Mouse (Mus musculus) adrenal gland, postnatal 14 days (tissue): Measurements from ENCODE around the gene Cdt1. TPM values are rescaled to one million over a fixed set of nuclear protein-coding genes. Genes with fewer than 3 reads are reported as not detected.

Experiments used
- DNase-seq: peaks from one replicate; pipeline ENCODE4 v3.0.0; 2021; ENCODE audit warnings: mixed read lengths
- long read RNA-seq, 2 experiments: library from polyadenylated mRNA; stranded (forward); transcript quantifications; one replicate each; pipeline ENCODE4 v2.0.0; 2021
- total RNA-seq: library from RNA; stranded (reverse); gene quantifications from 2 replicates; pipeline ENCODE4 v1.2.3, GENCODE M21; 2021

The Cdt1 gene
- 15.5 and 15.8 TPM in 2 replicates for total RNA-seq
- long read RNA-seq, experiment 1, transcript Cdt1-201 (10 exons, 2,189 nt), result major isoform, 30 of 46 reads
- long read RNA-seq, experiment 1, partial matches to known transcripts, result 15 of 46 reads
- long read RNA-seq, experiment 1, other reads (novel, unspliced or antisense), result 0 of 46 reads
- long read RNA-seq, experiment 2, transcript Cdt1-201 (10 exons, 2,189 nt), result major isoform, 13 of 26 reads
- long read RNA-seq, experiment 2, partial matches to known transcripts, result 10 of 26 reads
- long read RNA-seq, experiment 2, other reads (novel, unspliced or antisense), result 3 of 26 reads

- DNase-seq, result peak; percentile 97
These were observed at the start of gene Cdt1 for GRCm38 (mm10) chr8:122567361-122568108. Gene Cdt1 (plus strand): TSS chr8:122568015.

- no peak for DNase-seq
These were observed 47.2 kb upstream of the Cdt1 start for GRCm38 (mm10) chr8:122520611-122521010.

GRCm38 (mm10) chr8:122522796-122523651 is 44.8 kb upstream of the Cdt1 start:
- DNase-seq, result peak; percentile 58

- DNase-seq, result no peak
These were observed 44.0 kb upstream of the Cdt1 start for GRCm38 (mm10) chr8:122523652-122524360.

DNA sequence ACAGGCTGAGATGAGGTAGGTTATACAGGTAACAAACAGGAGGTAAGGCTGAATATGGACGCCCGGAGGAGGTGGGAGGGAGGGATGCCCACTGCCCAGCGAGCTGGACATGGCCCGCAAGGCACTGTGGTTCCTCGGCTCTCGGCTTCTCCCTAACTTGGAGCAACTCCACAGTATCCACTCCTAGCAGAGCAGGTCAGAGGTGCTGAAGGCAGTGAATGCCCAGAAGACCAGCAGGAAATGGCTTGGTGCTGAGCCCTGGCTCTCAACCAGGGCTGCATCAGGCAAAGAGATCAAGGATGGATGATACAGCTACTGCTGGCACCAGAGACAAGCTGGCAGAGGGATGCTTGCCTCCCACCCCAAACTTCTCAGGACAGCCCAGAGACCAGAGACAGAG is 43.3 kb upstream of the Cdt1 start:
- peak; percentile 42 for DNase-seq

GRCm38 (mm10) chr8:122525004-122525403 is 42.8 kb upstream of the Cdt1 start:
- DNase-seq, result no peak

- no peak for DNase-seq
These were observed 41.7 kb upstream of the Cdt1 start for GRCm38 (mm10) chr8:122526084-122526483.

DNA sequence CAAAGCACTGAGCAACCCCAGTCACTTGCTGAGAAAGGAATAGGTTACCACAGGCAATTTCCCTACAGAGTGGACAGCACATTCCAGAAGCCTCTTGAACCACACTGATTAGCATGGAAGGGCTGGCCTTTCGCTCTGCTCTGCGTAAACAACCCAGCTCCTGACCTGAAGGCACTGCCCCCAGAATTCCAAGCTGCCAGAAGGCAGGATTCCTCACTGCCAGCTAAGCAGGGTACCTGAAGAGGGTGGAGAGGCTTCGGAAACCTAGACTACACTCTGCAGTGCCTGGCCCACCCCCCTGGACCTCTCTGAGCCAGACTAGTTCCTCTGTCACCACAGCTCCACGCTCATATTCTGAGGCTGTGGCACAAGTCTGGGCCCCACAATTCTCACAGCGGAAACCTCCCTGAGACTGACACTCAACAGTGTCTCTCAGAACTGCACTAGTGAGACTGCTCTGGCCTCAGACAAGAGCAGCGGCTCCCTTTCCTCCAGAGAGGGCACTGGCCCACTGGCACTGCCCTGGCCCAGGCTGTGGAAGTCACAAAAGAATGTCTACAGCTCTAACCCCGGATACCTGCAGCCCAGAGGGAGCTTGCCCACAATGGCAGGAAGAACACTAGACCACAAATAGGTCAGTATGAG is 41.2 kb upstream of the Cdt1 start:
- DNase-seq, result no peak

DNA sequence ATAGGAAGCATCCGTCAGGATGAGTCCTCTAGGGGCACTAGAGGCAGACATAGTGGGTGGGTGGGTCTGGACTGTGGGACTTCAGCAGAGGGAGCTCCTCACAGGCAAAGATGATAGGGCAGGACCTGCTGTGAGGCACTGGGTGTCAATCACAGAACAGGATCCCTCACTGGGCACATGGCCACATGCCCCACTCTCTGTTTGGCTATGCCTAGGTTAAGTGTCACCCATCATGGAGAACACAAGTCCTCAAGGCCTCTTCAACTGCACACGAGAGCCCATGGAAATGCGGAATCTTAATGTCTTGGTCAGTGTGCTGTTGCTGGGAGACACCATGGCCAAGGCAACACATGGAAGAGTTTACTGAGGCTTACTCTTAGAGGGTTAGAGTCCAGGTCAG is 39.9 kb upstream of the Cdt1 start:
- no peak for DNase-seq

DNA sequence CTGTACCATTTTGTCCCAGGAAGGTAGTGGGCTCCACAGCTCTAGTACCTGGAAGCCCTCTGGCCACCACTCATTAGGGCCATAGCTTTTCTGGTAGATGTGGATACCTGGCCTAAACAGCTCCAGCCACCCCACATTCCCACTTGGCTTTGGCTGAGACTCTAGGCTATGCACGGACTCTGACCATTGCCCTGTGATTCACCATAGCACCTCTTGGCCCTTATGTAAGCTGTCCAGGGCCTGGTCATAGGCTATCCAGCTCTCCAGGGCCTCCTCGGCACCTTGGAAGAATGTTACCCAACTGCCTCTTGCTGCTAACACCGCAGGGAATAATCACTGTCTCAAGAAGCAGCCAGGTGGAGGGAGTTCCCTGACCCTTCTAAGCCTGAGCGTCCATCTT is 38.7 kb upstream of the Cdt1 start:
- DNase-seq, result no peak

DNA sequence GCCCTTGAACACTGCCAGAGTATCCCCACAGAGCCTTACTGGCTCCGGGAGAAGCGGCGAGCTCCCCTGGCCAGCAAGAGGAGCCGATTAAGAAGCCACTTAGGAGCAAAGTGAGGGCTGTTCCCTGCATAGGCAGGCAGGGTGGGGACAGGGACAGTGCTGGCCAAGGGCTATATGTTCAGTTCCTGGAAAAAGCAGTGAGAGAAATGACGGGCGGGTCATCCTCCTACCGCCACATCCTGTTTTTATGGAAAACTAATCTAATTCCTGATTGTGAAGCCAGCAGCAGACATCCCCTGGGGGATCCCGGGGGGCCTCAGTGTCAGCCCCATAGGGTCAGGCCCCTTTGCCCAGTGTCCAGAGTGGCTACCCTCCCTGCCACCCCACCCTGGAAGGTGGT is 36.5 kb upstream of the Cdt1 start:
- no peak for DNase-seq

DNA sequence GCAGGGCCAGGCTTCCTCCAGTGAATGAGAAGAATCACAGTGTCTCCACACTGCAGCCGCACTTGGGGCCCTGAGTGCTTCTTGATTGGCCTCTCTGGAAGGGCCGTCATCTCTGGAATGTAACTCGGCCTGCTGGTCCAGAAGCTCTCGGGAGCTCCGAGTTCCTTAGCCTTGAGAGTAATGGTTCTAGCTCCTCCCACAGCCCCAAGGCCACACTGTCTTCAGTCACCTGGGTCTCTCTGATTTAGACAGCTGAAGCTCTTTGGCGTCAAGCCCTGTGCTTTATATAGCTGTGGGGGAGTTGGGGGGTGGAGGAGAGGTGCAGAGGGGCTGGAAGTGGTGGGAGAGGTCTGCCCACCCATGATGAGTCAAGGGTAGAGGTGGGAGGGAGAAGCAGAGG is 30.8 kb upstream of the Cdt1 start:
- DNase-seq, result peak; percentile 45

GRCm38 (mm10) chr8:122537812-122538211 is 30.0 kb upstream of the Cdt1 start:
- no peak for DNase-seq

DNA sequence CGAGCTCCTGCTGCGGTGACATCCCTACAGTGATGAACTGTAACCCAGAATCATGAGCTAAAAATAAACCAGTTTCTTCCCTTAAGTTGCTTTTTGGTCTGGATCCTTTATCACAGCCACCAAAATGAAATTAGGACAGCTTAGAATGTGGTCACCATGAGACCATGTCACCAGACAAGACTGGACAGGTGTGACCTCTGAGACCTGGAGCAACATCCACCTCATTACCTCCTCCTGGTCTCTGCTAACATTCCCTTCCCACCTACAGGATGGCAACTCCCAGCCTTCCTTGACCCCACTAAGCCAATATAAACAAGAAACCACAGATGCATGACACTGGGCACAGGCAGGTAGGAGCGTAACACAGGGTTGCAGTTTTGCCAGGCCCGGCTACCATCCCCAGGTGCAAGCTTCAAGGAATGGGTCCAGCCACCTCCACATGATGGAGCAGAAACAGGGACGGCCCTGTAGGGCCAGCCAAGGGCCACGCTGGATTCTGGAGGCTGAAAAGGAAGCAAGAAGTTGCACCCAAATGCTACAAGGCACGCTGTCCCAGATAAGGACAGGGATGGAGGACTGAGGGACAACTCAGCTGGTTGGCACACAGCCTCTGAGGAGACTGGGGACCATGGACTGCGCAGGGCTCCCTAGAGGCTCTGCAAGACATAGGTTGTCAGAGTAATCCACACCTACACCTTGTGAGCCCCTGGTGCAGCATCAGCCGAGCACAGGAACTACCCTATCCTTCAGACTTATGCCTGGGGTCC is 29.3 kb upstream of the Cdt1 start:
- DNase-seq, result no peak

DNA sequence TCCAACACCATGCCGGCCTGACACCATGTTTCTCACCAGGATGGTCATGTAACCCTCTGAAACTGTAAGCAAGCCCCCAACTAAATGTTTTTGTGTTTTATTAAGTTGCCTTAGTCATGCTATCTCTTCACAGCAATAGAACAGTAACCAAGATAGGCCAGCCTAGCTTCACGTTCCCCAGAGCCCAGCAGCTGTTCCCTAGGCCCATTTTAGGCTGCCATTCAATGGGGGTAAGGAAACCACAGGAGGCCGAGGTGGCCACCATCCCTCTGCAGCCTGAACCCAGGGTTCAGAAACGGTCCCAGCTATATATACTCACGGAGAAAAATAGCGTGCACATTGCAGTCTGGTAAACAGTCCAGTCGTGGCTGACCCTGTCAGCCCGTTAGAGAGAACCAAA is 23.7 kb upstream of the Cdt1 start:
- no peak for DNase-seq

DNA sequence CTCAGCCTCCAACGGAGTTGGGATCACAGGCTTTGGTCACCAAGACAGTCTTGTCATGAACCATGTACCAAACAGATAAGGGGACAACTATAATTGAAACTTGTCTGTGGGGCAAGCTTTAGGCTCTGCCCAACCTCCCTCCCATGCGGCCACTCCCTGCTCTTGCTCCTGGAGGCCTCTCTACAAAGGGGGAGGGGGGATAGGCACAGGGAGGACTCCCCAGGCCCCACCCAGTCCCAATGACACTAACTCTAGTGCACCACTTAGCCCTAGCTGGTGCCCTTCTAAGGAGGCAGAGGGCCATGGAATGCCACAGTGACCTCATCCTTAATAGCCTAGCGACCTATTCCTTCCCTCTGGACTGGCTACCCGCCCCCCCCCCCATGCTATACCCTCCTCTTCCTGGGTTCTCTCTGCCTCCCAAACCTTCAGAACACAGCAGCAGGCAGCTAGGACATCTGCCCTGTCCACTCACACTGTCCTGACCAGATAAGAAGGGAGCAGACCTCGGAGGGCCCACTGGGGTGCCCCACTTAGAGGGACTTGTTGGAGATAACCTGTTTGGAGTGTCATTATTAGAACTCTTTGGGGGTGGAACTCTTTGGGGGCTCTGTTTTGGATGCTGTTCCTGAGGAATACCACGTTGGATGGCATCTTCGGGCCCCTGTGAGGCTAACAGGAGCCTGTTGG is 21.6 kb upstream of the Cdt1 start:
- no peak for DNase-seq

- DNase-seq, result peak; percentile 75
These were observed 20.9 kb upstream of the Cdt1 start for GRCm38 (mm10) chr8:122546811-122547453.

GRCm38 (mm10) chr8:122547815-122548214 is 20.0 kb upstream of the Cdt1 start:
- DNase-seq, result peak; percentile 47

DNA sequence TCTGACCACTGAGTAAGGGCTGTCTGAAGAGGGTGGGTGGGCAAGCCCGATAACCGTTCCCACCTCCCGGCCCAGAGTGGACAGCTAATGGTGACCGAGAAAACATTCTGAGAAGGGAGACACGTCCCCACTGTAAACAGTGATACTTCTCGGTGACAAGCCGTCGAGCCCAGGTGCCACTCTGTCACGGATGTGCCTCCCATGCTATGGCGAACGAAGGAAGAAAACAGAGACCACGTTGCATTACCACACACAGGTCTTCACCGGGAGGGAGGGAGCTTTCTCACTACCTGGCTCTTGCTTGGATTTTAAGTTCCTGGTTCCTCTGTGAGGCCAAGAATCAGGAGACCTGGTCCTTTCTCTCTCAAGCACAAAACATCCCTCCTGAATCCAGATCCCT is 19.5 kb upstream of the Cdt1 start:
- DNase-seq, result no peak
